Mouse (Mus musculus) kidney, adult 11 months (tissue): ENCODE measurements around the gene Foxr2.

ENCODE experiments used
- DNase-seq: peaks from one replicate; pipeline ENCODE4 v3.0.0; 2022

Gene Foxr2

DNA sequence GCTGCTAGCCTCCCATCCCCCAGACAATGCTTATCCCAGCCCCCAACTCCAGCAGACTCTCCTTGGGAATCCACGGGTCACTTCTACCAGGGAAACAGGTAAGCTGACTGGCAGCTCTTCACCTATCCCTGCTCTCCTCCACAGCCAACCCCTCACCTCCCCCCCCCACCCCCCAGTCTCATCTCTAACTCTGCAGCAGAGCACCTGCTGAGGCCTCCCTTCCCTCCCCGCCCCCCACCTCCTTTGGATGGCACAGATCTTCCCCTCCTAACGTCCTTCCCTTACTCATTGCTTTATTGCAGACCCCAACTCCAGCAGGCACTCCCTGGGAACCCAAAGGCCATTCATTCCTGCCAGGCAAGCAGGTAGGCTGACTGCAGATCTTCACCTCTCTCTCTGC is at the start of gene Foxr2:
Foxr2 (plus strand) TSS at position 301 of the 400 bp plus-strand sequence.
- DNase-seq = no peak

DNA sequence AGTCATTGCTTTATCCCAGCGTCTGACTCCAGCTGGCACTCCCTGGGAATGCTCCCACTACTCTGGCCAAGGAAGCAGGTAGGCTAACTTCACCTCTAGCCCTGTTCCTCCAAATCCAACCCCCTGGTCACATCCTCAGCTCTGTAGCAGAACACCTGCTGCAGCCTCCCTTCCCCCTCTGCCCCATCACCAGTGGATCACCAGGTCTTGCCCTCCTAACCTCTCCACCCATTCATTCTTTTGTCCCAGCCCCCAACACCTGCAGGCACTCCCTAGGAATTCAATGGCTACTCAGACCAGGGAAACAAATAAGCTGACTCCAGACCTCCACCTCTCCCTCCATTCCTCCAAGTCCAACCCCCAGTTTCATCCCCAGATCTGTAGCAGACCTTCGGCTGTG is 427 bp downstream of the Foxr2 start:
- DNase-seq = no peak

DNA sequence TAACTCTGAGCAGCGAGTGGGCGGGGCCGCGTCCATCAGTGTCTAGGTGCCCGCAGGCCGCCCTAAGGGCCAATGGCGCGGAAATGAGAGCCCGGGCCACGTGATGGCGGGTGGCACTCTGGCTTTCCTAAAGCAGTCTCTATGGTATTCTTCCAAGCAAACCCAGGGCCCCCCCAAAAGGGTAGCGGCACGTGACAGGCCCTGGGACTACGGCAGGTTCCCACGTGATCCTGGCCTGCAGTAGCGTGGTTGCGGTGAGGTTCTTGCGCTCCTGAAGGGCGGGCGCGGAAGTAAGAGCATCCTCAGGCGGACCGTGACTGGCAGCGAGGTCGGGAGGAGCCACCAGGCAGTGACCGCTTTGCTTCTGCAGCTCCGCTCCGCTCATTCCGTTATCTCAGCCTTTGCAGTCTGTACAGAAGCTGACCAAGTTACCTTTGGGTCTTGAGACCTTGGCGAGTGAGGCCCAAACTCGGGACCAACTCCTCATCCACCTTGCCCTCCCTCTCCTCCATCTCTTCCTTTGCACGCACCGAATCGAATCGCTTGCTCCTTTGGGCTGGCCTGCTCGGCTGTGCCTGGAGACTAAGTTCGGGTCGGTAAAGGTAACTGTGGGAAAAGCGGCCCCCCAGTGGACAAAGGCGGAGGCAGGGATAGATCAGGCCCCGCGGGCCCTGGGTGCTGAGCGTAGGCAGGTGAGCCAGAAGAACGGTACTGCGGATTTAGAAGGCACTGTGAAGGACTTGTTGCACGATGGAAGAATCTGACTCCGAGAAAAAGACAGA is 21.3 kb downstream of the Foxr2 start, which contains the start of gene Rragb:
Rragb (plus strand) TSS at position 248 of the 782 bp plus-strand sequence.
- DNase-seq = peak; percentile 87

DNA sequence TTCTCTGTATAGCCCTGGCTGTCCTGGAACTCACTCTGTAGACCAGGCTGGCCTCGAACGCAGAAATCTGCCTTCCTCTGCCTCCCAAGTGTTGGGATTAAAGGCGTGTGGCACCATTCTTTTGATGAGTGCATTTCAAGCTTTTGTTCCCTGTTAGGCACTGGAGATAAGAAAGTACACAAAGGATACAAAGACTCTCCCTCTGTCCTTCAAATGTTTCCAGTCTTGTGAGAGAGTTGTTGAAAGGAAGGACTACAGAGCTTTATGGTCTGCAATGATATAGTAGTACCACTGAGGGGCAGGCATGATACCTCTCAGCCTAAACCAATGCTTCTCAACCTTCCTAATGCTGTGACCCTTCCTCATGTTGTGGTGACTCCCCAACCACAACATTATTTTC is 24.1 kb downstream of the Foxr2 start:
- DNase-seq = no peak

DNA sequence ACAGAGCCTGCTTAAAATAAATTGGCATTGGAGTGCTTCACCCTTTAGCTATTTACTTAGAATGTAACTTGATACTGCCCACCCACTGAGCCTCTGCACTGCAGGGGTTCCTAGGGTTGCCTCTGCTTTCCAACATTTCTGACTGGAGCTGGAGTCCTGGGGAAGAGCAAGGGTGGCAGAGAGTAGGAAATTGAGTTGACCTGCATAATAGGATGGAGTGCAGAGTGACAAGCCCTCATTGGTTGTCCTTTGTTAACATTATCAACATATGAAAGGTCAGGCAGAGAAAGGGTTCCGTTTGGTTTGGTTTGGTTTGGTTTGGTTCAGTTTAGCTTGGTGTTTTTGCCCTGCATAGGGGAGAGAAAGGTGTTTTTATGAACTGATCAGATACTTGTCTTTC is 33.2 kb downstream of the Foxr2 start:
- DNase-seq = no peak

DNA sequence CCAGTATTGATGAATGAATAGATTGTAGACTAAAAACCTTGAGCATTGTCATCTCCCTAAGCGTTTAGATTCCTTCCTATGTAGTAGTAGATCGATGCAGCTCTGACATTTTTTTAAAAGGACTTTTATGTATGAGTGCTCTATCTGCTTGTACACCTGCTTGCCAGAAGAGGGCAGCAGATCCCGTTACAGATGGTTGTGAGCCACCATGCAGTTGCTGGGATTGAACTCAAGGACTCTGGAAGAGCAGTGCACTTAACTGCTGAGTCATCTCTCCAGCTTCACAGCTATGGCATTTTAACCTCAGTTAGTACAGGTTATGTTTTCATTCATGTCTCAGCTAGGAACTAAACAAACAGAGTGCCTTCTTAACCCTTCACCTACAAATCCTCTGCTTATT is 36.7 kb downstream of the Foxr2 start:
- no peak for DNase-seq

DNA sequence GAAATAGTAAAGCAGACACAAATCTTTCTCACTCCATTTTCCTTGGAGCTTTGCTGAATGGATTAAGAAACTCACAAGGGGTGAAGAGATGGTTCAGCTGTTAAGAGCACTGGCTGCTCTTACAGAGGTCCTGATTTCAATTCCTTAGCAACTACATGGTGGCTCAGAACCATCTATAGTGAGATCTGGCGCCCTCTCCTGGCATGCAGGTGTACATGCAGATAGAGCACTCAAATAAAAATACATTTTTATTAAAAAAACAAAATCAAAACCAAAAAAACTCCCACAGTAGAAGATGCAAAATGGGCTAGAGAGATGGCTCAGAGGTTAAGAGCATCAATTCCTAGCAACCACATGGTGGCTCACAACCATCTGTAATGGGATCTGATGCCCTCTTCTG is 56.2 kb downstream of the Foxr2 start:
- no peak for DNase-seq

DNA sequence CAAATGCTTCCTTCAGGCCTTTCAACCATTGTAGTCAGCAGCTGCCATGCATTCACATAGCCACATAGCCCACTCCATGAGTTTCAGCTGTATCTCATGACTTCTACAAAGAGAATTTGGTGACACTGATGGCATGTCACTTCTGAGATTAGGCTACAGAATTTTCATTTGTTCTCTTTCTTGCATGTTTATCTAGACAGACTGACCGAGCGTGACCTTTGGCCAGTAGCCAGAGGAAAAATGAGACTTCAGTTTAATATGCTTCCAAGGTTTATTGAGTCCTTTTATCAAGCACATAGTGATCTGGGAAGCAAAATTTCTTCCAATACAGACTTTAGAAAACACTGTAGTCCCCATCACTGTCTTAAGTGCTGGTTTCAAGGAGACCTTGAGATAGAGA is 63.6 kb downstream of the Foxr2 start:
- no peak for DNase-seq
